Mouse (Mus musculus): Measurements from ENCODE around the gene Dgkd.

Dgkd gene

GRCm38 (mm10) chr1:87848237-87848996 lies 4.7 kb upstream of the Dgkd start:
- peak; percentile 34 to 59 for DNase-seq (ENCODE audit: low spot score in 2 of 2)

DNA sequence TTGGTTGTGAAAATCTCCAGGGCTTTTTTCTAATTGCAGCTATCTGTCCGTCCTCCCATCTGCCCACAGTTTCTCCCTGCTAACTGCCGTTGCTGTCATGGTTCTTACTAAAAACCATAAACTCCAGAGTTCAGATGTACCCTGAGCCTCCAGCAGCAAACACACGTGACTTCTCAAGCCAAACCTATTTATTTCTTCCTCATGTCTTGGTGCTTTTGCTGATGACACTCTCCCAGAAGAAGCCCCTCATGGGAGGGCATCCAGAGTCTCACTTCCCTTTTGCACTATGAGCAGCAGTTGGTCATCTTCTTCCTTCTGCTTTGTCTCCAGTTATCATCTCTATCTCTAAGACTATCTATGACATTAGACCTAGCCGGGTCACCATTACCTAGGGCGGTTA lies 3.8 kb upstream of the Dgkd start:
- no peak for DNase-seq (ENCODE audit: low spot score in 2 of 2)

GRCm38 (mm10) chr1:87851344-87851743 lies 1.7 kb upstream of the Dgkd start:
- no peak for DNase-seq (ENCODE audit: low spot score in 2 of 2)

DNA sequence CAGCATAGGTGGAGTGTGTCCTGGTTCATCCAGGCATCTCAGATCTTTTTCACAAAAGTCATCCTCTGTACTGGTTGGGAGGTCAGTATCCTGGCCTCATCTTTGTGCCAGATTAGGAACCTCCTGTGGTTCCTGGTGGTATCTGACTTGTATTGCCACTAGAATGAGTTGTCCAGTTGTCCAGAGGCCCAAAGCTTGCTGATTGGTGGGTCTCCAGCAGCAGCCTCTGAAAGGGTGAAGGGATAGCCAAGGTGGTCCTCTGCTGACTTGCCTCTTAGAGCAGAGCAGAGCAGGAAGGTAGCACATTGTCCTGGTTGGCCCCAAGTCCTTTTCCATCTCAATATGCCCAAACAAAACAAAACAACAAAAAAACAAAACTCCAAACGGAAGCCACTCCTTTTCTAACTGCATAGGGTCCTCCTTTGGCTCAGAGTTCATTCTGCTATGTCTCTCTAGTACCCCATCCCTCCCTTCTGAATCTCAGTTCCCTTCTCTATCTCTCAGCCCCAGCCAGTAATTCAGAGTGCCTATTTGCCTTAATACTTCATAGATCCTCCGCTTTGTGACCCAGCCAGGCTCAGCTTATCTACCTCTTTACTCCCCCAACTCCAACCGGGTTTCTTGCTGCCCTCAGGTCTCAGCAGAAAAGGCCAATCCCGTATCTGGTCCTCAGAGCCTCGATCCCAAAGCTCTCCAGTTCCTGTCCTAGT lies 851 bp upstream of the Dgkd start:
- no peak for DNase-seq (ENCODE audit: low spot score in 2 of 2)

- DNase-seq (ENCODE audit: low spot score in 2 of 2): peak; percentile 32 to 40
Observed at GRCm38 (mm10) chr1:87853601-87854361, 694 bp downstream of the Dgkd start.

DNA sequence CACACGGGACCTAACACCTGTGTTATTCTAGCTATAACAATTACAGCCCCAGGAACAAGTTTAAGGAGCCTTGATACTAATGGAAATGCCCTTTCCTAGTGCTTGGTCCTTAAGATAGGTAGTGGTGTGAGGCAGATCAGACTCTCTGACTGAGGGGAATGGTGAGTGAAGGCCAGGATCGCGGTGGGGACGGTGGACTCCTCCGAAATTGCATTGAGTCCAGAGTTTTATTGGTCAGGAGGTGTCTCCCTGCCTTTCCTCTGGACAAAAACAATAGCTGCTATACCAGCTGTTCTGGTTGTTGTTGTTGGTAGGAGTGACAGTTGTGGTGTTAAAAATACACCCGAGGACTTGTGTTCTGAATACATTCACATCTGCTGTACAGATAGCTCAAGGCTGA lies 1.3 kb downstream of the Dgkd start:
- no peak for DNase-seq (ENCODE audit: low spot score in 2 of 2)

DNA sequence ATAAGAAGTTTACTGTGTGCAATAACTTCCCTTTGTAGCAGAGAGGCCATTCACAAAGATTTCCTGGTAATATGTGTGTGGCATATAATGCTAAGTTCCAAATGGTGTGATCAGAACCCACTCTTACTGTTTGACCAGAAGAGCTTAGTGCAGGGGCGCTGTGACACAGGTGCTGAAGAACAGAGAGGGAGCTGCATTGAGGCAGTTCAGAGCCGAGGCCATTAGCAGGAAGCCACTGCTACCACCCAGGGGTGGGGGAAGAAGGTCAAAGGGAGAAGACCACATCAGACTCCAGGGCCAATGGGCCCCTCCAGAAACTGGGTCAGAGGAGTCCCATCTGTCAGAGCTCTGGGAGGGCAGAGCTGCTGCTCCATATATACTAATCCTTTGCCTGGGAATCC lies 1.8 kb downstream of the Dgkd start:
- no peak for DNase-seq (ENCODE audit: low spot score in 2 of 2)

- no peak for DNase-seq (ENCODE audit: low spot score in 2 of 2)
Observed at GRCm38 (mm10) chr1:87855522-87855921, 2.4 kb downstream of the Dgkd start.

DNA sequence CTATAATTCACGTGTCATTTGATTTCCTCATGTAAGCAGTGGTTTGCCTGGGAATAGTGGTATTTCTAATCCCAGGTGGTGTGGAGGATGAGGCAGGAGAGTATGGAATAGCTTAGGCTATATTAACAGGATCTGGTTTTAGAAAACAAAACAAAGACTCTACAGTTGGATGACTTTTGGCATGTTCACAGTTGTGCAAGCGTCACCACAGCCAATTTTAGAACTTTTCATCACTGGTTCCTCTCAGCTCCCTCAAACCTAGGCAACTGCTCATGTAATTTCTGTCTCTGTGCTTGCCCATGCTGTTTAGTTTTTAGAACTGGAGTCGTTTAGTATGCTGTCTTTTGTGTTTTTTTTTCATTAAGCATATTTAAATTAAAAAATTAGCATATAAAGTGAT lies 3.7 kb downstream of the Dgkd start:
- peak in 1 of 2 experiments; percentile 60 for DNase-seq (ENCODE audit: low spot score in 2 of 2)

GRCm38 (mm10) chr1:87858031-87858430 lies 4.9 kb downstream of the Dgkd start:
- DNase-seq (ENCODE audit: low spot score in 2 of 2): no peak

- DNase-seq (ENCODE audit: low spot score in 2 of 2): no peak
Observed at GRCm38 (mm10) chr1:87858529-87858928, 5.4 kb downstream of the Dgkd start.

DNA sequence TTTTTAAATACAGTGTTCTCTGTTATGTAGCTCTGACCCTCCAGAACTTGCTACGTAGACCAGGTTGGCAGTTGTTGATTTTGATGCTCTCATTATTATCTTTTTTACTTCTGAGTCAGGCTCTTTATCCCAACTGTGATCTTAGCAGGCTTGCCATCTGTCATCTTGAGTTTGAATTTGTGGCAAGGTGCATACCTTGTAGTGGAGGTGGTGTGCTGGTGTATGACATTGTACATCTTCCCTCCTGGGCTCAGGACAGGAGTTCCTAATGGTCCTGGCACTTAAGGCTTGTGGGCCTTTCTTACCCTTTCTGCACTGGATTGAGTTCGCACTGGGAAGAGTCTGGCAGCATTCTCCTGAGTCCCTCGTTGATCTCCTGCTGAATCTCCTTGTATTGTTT lies 10.5 kb downstream of the Dgkd start:
- no peak for DNase-seq (ENCODE audit: low spot score in 2 of 2)

DNA sequence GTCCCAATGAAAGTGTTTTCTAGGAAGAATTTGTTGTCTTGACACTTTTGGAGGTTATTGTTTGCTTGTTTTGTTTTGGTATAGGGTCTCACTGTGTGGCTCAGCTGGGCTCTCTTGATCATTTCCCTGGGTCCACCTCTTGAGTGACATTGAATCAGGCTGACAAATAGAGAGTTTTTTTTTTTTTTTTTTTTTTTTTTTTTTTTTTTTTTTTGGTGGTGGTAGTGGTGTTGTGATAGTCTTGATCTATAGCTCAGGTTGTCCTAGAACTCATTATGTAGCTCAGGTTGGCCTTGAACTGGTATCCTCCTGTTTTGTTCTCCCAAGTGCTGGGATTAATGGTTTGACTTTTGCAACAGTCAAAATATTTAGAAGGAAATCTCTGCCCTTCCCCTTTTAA lies 11.8 kb downstream of the Dgkd start:
- no peak for DNase-seq (ENCODE audit: low spot score in 2 of 2)

GRCm38 (mm10) chr1:87866672-87867071 lies 13.6 kb downstream of the Dgkd start:
- no peak for DNase-seq (ENCODE audit: low spot score in 2 of 2)

DNA sequence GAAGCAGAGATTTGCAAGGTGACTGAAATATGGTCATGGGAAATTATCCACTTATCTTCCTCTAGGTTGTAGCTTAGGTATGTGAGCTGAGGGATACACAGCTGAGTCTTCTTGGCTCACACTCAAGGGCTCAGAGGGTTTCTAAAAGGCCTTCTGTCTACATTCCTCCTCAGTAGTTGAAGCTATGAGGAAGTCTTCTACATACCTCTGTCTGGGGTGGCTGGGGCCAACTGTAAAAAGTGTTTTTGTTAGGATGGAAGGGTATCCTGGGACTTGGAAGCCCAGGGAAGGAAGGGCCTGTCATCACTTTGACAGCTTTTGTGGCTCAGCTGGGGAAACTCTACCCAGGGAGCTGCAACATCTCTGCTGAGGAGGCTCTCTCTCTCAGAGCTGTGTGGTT lies 18.5 kb downstream of the Dgkd start:
- no peak for DNase-seq (ENCODE audit: low spot score in 2 of 2)

DNA sequence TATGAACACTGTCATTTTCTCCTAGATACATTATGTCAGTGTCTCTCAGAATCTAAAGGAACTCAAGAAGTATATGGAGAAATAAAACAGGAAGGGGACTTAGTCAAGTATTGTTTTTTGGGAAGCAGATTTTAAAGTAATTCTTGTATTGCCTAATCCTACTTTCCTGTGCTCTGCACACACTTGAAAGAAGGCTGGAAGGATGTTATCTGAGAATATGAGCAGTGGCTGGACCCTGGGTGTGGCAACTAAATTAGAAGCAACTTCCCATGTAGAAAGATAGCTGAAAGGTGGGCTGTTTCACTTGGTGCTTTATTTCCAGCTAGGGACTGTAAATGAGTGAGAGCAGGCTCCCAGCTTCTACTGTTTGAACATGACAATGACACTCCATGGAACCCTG lies 20.0 kb downstream of the Dgkd start:
- no peak for DNase-seq (ENCODE audit: low spot score in 2 of 2)

DNA sequence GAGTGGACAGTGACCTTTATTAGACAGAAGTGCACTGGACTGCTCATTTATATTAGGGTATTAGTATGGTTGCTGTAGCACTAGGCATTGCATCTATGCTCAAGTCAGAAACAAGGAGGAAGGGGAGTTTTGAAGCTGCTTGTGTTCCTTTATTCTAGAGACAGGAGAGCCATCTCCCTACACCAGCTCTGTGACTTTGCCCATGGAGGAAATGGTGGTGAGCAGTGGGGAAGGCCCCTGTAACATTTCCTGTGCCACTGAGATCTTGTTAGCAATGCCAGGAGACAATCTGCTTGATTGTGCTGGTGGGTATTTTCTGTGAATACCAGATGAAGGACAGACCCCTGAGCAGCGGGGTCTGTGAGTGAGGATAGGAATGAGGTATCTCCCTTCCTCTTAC lies 23.0 kb downstream of the Dgkd start:
- DNase-seq (ENCODE audit: low spot score in 2 of 2): no peak

GRCm38 (mm10) chr1:87877552-87878283 lies 24.6 kb downstream of the Dgkd start:
- DNase-seq (ENCODE audit: low spot score in 2 of 2): no peak

GRCm38 (mm10) chr1:87879034-87879433 lies 25.9 kb downstream of the Dgkd start:
- no peak for DNase-seq (ENCODE audit: low spot score in 2 of 2)

- DNase-seq (ENCODE audit: low spot score in 2 of 2): peak; percentile 74 to 84
Observed at GRCm38 (mm10) chr1:87879494-87880325, 26.6 kb downstream of the Dgkd start.

DNA sequence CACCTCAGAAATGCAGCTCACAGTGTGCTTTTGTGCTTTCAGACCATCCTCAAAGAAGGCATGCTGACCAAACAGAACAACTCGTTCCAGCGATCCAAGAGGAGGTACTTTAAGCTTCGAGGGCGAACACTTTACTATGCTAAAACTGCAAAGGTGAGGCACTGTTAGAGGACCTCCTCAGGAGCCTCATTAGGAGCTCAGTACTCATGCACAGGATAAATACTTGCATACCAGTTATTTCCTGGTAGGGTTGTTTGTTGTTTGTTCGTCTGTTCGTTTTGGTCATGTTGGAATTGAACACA lies 27.2 kb downstream of the Dgkd start:
- DNase-seq (ENCODE audit: low spot score in 2 of 2): no peak

All from frontal cortex, postnatal 36 days (tissue).